Mouse (Mus musculus): ENCODE measurements around the gene Pum1.

DNA sequence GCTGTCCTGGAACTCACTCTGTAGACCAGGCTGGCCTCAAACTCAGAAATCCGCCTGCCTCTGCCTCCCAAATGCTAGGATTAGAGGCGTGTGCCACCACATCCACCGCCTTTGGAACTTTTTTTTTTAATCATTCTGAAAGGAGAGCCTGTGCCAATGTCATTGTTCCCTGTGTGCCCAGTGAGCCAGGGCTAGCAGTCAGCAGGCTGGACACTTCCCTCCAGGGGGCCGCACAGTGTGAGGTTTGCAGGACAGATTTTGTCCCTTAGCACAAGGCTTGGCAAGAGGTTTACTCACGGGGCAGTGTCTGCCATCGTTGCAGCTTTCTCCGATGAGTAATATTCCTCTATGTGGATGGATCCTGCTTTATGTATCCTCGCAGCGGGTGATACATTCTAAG, 143.6 kb downstream of the Pum1 start:
- TF ChIP-seq CTCF (IDR thresholded peaks at IDR 0.05; ENCODE audit: extremely low read depth, insufficient read length, insufficient replicate concordance, low read depth, low read length) (no peak), POLR2A (IDR thresholded peaks at IDR 0.05; ENCODE audit: low read depth, low read length) (no peak)

Data from small intestine, adult 2 months (tissue).